Mouse (Mus musculus) limb, embryonic 15.5 days (tissue): ENCODE results near the gene Ntn1. TPM values are rescaled to one million over a fixed set of nuclear protein-coding genes. Genes with fewer than 3 reads are reported as not detected.

ENCODE experiments used
- microRNA-seq: library from miRNA; unstranded; fragments of <30 nt; microRNA quantifications from one replicate; pipeline ENCODE4, GENCODE M21; 2016
- polyA plus RNA-seq: library from polyadenylated mRNA; unstranded; fragments of >200 nt; fragmentation: Nextera tagmentation; extraction: Ambion mirVana; gene quantifications from 2 replicates; pipeline ENCODE4 v1.2.1, GENCODE M21; 2015

The Ntn1 gene
- polyA plus RNA-seq, 1 experiment from 2014 or later: 9.0 TPM

Small RNA genes lying within 50 kb of the gene (microRNA-seq; reads per million reads assigned to microRNA genes)
- gene Mir6406: not detected

Other genes starting within 250 kb of the Ntn1 start
- 0.36 and 0.38 TPM in 2 replicates for gene Pik3r5, start 31.3 kb upstream of the Ntn1 start, polyA plus RNA-seq
- 3.1 TPM in 2 replicates for gene Pik3r6, start 102.2 kb upstream of the Ntn1 start, polyA plus RNA-seq
- gene Mfsd6l, start 155.4 kb upstream of the Ntn1 start, polyA plus RNA-seq: 0.32 and 0.51 TPM in 2 replicates
- gene Ccdc42, start 186.2 kb upstream of the Ntn1 start, polyA plus RNA-seq: 0.72 and 0.84 TPM in 2 replicates